Mouse (Mus musculus) bone marrow, adult 2 months (tissue): ENCODE data around the gene Muc15. TPM values are rescaled to one million over a fixed set of nuclear protein-coding genes. Genes with fewer than 3 reads are reported as not detected.

Source experiments
- H3K27ac ChIP-seq: fragments of 200-500 bp; 2 replicates; pipeline ENCODE4 v1.5.1; 2012; ENCODE audit warnings: low read depth, mild to moderate bottlenecking, control low read depth, inconsistent platforms, low read length; ENCODE audit not compliant: control insufficient read depth, poor library complexity, insufficient read depth
- H3K4me1 ChIP-seq: fragments of 200-500 bp; 2 replicates; pipeline ENCODE4 v1.6.1; 2011; ENCODE audit warnings: low read length; ENCODE audit not compliant: control insufficient read depth, insufficient read depth
- H3K4me3 ChIP-seq: fragments of 200-500 bp; replicated peaks from 2 replicates; pipeline ENCODE3; 2011; ENCODE audit warnings: mild to moderate bottlenecking, low read depth, low read length, control low read depth; ENCODE audit not compliant: control insufficient read depth
- CTCF ChIP-seq: fragments of 200-500 bp; IDR thresholded peaks from 2 replicates; pipeline ENCODE4 v1.5.1; 2011; ENCODE audit warnings: low read length, control low read depth; ENCODE audit not compliant: control insufficient read depth, insufficient read depth
- POLR2A ChIP-seq: fragments of 200-500 bp; IDR thresholded peaks from 2 replicates; pipeline ENCODE4 v1.6.1; 2011; ENCODE audit warnings: low read depth, mild to moderate bottlenecking, control low read depth, low read length, borderline replicate concordance; ENCODE audit not compliant: control insufficient read depth
- WGBS: fragments of 180-500 bp; shearing (Covaris S2); methylation state at CpG from one replicate; pipeline ENCODE4 v1.1.7; 2018; 5-methylcytosine and 5-hydroxymethylcytosine counted together
- polyA plus RNA-seq: library from polyadenylated mRNA; stranded (reverse); fragments of >200 nt; gene quantifications from 2 replicates; pipeline ENCODE4 v1.2.4, GENCODE M21; 2011; ENCODE audit warnings: low replicate concordance; ENCODE audit not compliant: missing spikeins, insufficient read depth, insufficient read length

Muc15 gene
- polyA plus RNA-seq, 1 experiment: not detected

GRCm38 (mm10) chr2:110739781-110740180 lies 18.6 kb downstream of the Muc15 start:
- Histone ChIP-seq H3K4me3 (no peak overlapping the region), H3K27ac (no peak overlapping the region), H3K4me1 (no peaks in the 10 kb centered on the region)
- no peak for TF ChIP-seq POLR2A
- TF ChIP-seq CTCF: no peak
- WGBS: 73% methylated on average over 1 of the region's 1 CpGs

- TF ChIP-seq CTCF (no peak), POLR2A (no peak)
- Histone ChIP-seq H3K4me3 (no peak overlapping the region), H3K27ac (no peak overlapping the region), H3K4me1 (no peaks in the 10 kb centered on the region)
- 37% methylated on average over 1 of the region's 1 CpGs for WGBS
Observed at GRCm38 (mm10) chr2:110740493-110740892, 19.4 kb downstream of the Muc15 start.

- no peak for TF ChIP-seq POLR2A
- TF ChIP-seq CTCF: no peak
- Histone ChIP-seq H3K4me3 (no peak overlapping the region), H3K4me1 (no peaks in the 10 kb centered on the region), H3K27ac (no peak overlapping the region)
- WGBS: 65% methylated on average over 2 of the region's 2 CpGs
Observed at GRCm38 (mm10) chr2:110757556-110757955, 36.4 kb downstream of the Muc15 start.

- WGBS: 75% methylated on average over 2 of the region's 2 CpGs
- Histone ChIP-seq H3K27ac (no peak overlapping the region), H3K4me1 (no peaks in the 10 kb centered on the region), H3K4me3 (no peak overlapping the region)
- no peak for TF ChIP-seq CTCF
Observed at GRCm38 (mm10) chr2:110759434-110759833, 38.3 kb downstream of the Muc15 start.

GRCm38 (mm10) chr2:110787396-110787795 lies 66.3 kb downstream of the Muc15 start:
- H3K4me1 ChIP-seq: no peaks in the 10 kb centered on the region
- 74% methylated on average over 3 of the region's 3 CpGs for WGBS
- TF ChIP-seq CTCF: no peak
- no peak for TF ChIP-seq POLR2A

More at GRCm38 (mm10) chr2:110787396-110787795, 66.3 kb downstream of the Muc15 start:
- no peak overlapping the region for H3K4me3 ChIP-seq
- H3K27ac ChIP-seq: no peak overlapping the region

Other genes starting within 250 kb of the Muc15 start
- gene Slc5a12, start 124.0 kb upstream of the Muc15 start, polyA plus RNA-seq: not detected in 2 replicates
- not detected in 2 replicates for gene Ano3, start 229.6 kb downstream of the Muc15 start, polyA plus RNA-seq